In genomic region chr6:34921941-34922340, GRCm38 (mm10) we compare ENCODE assay signal across 8 mouse cellular contexts. TPM values are rescaled to one million over a fixed set of nuclear protein-coding genes. Genes with fewer than 3 reads are reported as not detected.
A peak's percentile ranks its signal among the peaks of the same experiment; 100 is the strongest.
DNase-seq lines count a peak whose midpoint lies in the region; ATAC-seq lines count a peak whose summit lies in the region.

No protein-coding gene starts in this region.

- no peaks in the 10 kb centered on the region for H3K36me3 ChIP-seq in embryonic facial prominence, embryonic 10.5 days (replicated peaks)

- 55% methylated on average over 14 of the region's 14 CpGs for WGBS in embryonic facial prominence, embryonic 10.5 days

- ATAC-seq in cerebellum, adult (ENCODE audit: insufficient number of reproducible peaks, low FRiP score, low TSS enrichment), result peak; percentile 47; the same call in 1 of the 2 replicates

- peaks cover 26% of the 10 kb centered on the region for H3K4me1 ChIP-seq in embryonic facial prominence, embryonic 10.5 days

- no peaks in the 10 kb centered on the region for H3K27me3 ChIP-seq in embryonic facial prominence, embryonic 10.5 days (replicated peaks; ENCODE audit: low read depth, poor library complexity, severe bottlenecking)

- no peak overlapping the region for H3K4me3 ChIP-seq in embryonic facial prominence, embryonic 10.5 days

- DNase-seq in cerebellum, adult 9-11 months, result no peak
- peak; percentile 21 to 22 for DNase-seq in spleen, adult 18-20 months
- DNase-seq in spleen, adult 12 weeks (ENCODE audit: low spot score), result no peak
- DNase-seq in embryonic facial prominence, embryonic 10.5 days (ENCODE audit: low spot score), result peak; percentile 54
- peak; percentile 63 for DNase-seq in kidney, adult 11 months
- DNase-seq in lung, postnatal 10 days, result peak; percentile 84
- peak; percentile 52 for DNase-seq in yolk sac, embryonic 10.5 days (ENCODE audit: low spot score)

- H3K27ac ChIP-seq in embryonic facial prominence, embryonic 10.5 days (replicated peaks), result no peak overlapping the region

- no peaks in the 10 kb centered on the region for H3K9me3 ChIP-seq in embryonic facial prominence, embryonic 10.5 days

RNA-seq across cellular contexts. Expression of gene Stra8, which starts 2.0 kb away (rescaled TPM):
- 0.12 TPM in 1 of 2 replicates, not detected in the other for polyA plus RNA-seq in embryonic facial prominence, embryonic 10.5 days (2016; fragmentation: Nextera tagmentation; extraction: Ambion mirVana)

RNA-seq across cellular contexts. Expression of gene Wdr91, which starts 11.3 kb away (rescaled TPM):
- polyA plus RNA-seq in embryonic facial prominence, embryonic 10.5 days (2016; fragmentation: Nextera tagmentation; extraction: Ambion mirVana), result 11.9 and 13.2 TPM in 2 replicates

RNA-seq across cellular contexts. Expression of gene Cyren, which starts 44.1 kb away (rescaled TPM):
- polyA plus RNA-seq in embryonic facial prominence, embryonic 10.5 days (2016; fragmentation: Nextera tagmentation; extraction: Ambion mirVana), result 18.9 and 19.2 TPM in 2 replicates

RNA-seq across cellular contexts. Expression of gene Tmem140, which starts 59.0 kb away (rescaled TPM):
- 1.8 and 1.9 TPM in 2 replicates for polyA plus RNA-seq in embryonic facial prominence, embryonic 10.5 days (2016; fragmentation: Nextera tagmentation; extraction: Ambion mirVana)

Comparison
In these comparisons a context has a peak if more than half of its experiments do, and no peak if none do; other contexts are left out.
1. DNase-seq: peak in spleen, adult 18-20 months (2 of 2), embryonic facial prominence, embryonic 10.5 days (single experiment), kidney, adult 11 months (single experiment), lung, postnatal 10 days (single experiment) and yolk sac, embryonic 10.5 days (single experiment); none in cerebellum, adult 9-11 months (single experiment) and spleen, adult 12 weeks (single experiment).